Mouse (Mus musculus) CH12.LX (cell line): Measurements from ENCODE around the gene Xpr1. TPM values are rescaled to one million over a fixed set of nuclear protein-coding genes. Genes with fewer than 3 reads are reported as not detected.

ENCODE experiments used
- DNase-seq: peaks from one replicate; pipeline ENCODE4 v3.0.0-alpha.2; 2013; ENCODE audit errors: extremely low read depth
- H3K27ac ChIP-seq: 2 replicates; pipeline ENCODE4 v1.5.1; 2012; ENCODE audit warnings: low read depth, mild to moderate bottlenecking, control low read depth, moderate library complexity; ENCODE audit not compliant: insufficient read depth
- H3K27me3 ChIP-seq: replicated peaks from 2 replicates; pipeline ENCODE3; 2012; ENCODE audit warnings: inconsistent platforms
- H3K36me3 ChIP-seq, 2 experiments: replicated peaks in 1 of 2; 2 replicates each; pipeline versions ENCODE3 to v1.6.1; 2012; ENCODE audit warnings: inconsistent platforms in 1 of 2, low read length in 1 of 2, mild to moderate bottlenecking in 1 of 2, mixed read lengths in 1 of 2, moderate library complexity in 1 of 2; ENCODE audit not compliant: control insufficient read depth in 1 of 2, insufficient read depth in 1 of 2
- H3K4me1 ChIP-seq, 2 experiments: 2 replicates each; pipeline ENCODE4 v1.6.1; 2012; ENCODE audit warnings: inconsistent platforms in 1 of 2, moderate library complexity in 1 of 2; ENCODE audit not compliant: insufficient read depth in 2 of 2, control insufficient read depth in 1 of 2
- H3K4me2 ChIP-seq: 2 replicates; pipeline ENCODE4 v1.6.1; 2012; ENCODE audit warnings: low read depth, mild to moderate bottlenecking, control low read depth; ENCODE audit not compliant: poor library complexity, insufficient read depth, severe bottlenecking
- H3K4me3 ChIP-seq, 3 experiments: fragments of 150-350 bp in 1 of 3; sonication (generic) in 1 of 3; replicated peaks in 1 of 3; 2 replicates each; pipeline versions ENCODE3 to v1.5.1; 2011 to 2012; ENCODE audit warnings: low read depth in 2 of 3, low read length in 2 of 3, mild to moderate bottlenecking in 2 of 3, moderate library complexity in 2 of 3, control low read depth in 1 of 3, improper control_type of control experiment in 1 of 3, inconsistent platforms in 1 of 3, mixed read lengths in 1 of 3; ENCODE audit not compliant: poor library complexity in 1 of 3
- H3K79me2 ChIP-seq: replicated peaks from 2 replicates; pipeline ENCODE4 v1.6.1; 2012; ENCODE audit warnings: mild to moderate bottlenecking, moderate library complexity; ENCODE audit not compliant: control insufficient read depth, poor library complexity, insufficient read depth, severe bottlenecking; ENCODE audit errors: extremely low read depth
- H3K9ac ChIP-seq: 2 replicates; pipeline ENCODE4 v1.6.1; 2012; ENCODE audit warnings: low read depth, mild to moderate bottlenecking, control low read depth, moderate library complexity; ENCODE audit not compliant: insufficient read depth
- H3K9me3 ChIP-seq: replicated peaks from 2 replicates; pipeline ENCODE3; 2012; ENCODE audit warnings: low read length, inconsistent platforms, mixed read lengths
- BHLHE40 ChIP-seq: IDR thresholded peaks from 2 replicates; pipeline ENCODE4 v1.6.1; 2011; ENCODE audit warnings: mild to moderate bottlenecking, low read depth, low read length, improper control_type of control experiment
- EP300 ChIP-seq: IDR thresholded peaks from 2 replicates; pipeline ENCODE4 v1.6.1; 2011; ENCODE audit warnings: low read length, improper control_type of control experiment
- ETS1 ChIP-seq: conservative IDR thresholded peaks from 2 replicates; pipeline ENCODE4 v1.6.1; 2012; ENCODE audit warnings: low read depth, mild to moderate bottlenecking, inconsistent platforms, low read length, improper control_type of control experiment, moderate library complexity
- JUN ChIP-seq: IDR thresholded peaks from 2 replicates; pipeline ENCODE4 v1.6.1; 2011; ENCODE audit warnings: low read depth, mild to moderate bottlenecking, low read length, improper control_type of control experiment, moderate library complexity; ENCODE audit not compliant: insufficient read depth
- MAFK ChIP-seq: IDR thresholded peaks from 2 replicates; pipeline ENCODE4 v1.6.1; 2011; ENCODE audit warnings: low read length, improper control_type of control experiment; ENCODE audit not compliant: insufficient replicate concordance
- MXI1 ChIP-seq: IDR thresholded peaks from 2 replicates; pipeline ENCODE4 v1.6.1; 2011; ENCODE audit warnings: mild to moderate bottlenecking, low read depth, low read length, improper control_type of control experiment
- NELFE ChIP-seq: IDR thresholded peaks from 2 replicates; pipeline ENCODE4 v1.6.1; 2011; ENCODE audit warnings: low read depth, low read length, improper control_type of control experiment
- PAX5 ChIP-seq: IDR thresholded peaks from 2 replicates; pipeline ENCODE4 v1.6.1; 2012; ENCODE audit warnings: low read length, inconsistent platforms, mixed read lengths
- RAD21 ChIP-seq: IDR thresholded peaks from 2 replicates; pipeline ENCODE4 v1.6.1; 2011; ENCODE audit warnings: low read depth, mild to moderate bottlenecking, low read length, improper control_type of control experiment, moderate library complexity
- SIN3A ChIP-seq: IDR thresholded peaks from 2 replicates; pipeline ENCODE4 v1.6.1; 2012; ENCODE audit warnings: low read length, improper control_type of control experiment, inconsistent platforms
- SMC3 ChIP-seq: IDR thresholded peaks from 2 replicates; pipeline ENCODE4 v1.6.1; 2011; ENCODE audit warnings: low read depth, low read length, improper control_type of control experiment
- TBP ChIP-seq: conservative IDR thresholded peaks from 2 replicates; pipeline ENCODE4 v1.6.1; 2011; ENCODE audit warnings: low read depth, low read length, improper control_type of control experiment
- ZMIZ1 ChIP-seq: IDR thresholded peaks from 2 replicates; pipeline ENCODE4 v1.6.1; 2012; ENCODE audit warnings: low read depth, mild to moderate bottlenecking, inconsistent platforms, low read length, improper control_type of control experiment
- dilution Hi-C: fragments of 300-500 bp; cut with MboI; formaldehyde crosslinking; loops from 2 replicates; pipeline ENCODE4 v1.14.3; 2020; ENCODE audit warnings: low sequenced_read_pairs; ENCODE audit not compliant: extremely low pct_unique_long_range_greater_than_20kb, extremely low pct_ligation_motif_present
- in situ Hi-C: fragments of 300-500 bp; cut with MboI; formaldehyde crosslinking; loops from 3 replicates; pipeline ENCODE4 v1.14.3; 2019; ENCODE audit warnings: low sequenced_read_pairs, low pct_ligation_motif_present, low pct_unique_long_range_greater_than_20kb, mixed read lengths
- polyA plus RNA-seq: library from polyadenylated mRNA; unstranded; fragments of >175 nt; gene quantifications from 2 replicates; pipeline ENCODE4 v1.2.1, GENCODE M21; 2012; ENCODE audit warnings: low read depth; ENCODE audit not compliant: insufficient read length
- total RNA-seq, 2 experiments: library from RNA; depleted of rRNA; stranded (reverse); fragments of 300-350 nt in 1 of 2; fragments of >200 nt in 1 of 2; gene quantifications; 2 replicates each; pipeline ENCODE4 v1.2.3; 2012 to 2014

Xpr1 gene
- total and polyA plus RNA-seq, 3 experiments: 7.7 to 13.1 (median 9.6) TPM

GRCm38 (mm10) chr1:155391537-155391936 is 25.7 kb downstream of the Xpr1 start:
- in situ Hi-C loops (no loop called here), dilution Hi-C loops (no loop called here)
- no peak for TF ChIP-seq ETS1
- Histone ChIP-seq H3K27ac (no peak overlapping the region), H3K4me1 (peaks cover 0 to 24% of the 10 kb centered on the region in 2 experiments; a peak in 2 of 4 replicates), H3K36me3 (peaks cover 0 to 4% of the 10 kb centered on the region in 2 experiments), H3K27me3 (no peaks in the 10 kb centered on the region), H3K9me3 (no peaks in the 10 kb centered on the region), H3K4me2 (no peak overlapping the region), H3K4me3 (no peak overlapping the region), H3K9ac (no peak overlapping the region), H3K79me2 (no peaks in the 10 kb centered on the region)
- DNase-seq: no peak

GRCm38 (mm10) chr1:155388418-155388817 is 28.8 kb downstream of the Xpr1 start:
- no peak for DNase-seq
- Histone ChIP-seq H3K9me3 (no peaks in the 10 kb centered on the region), H3K4me1 (peaks cover 0 to 24% of the 10 kb centered on the region in 2 experiments; a peak in 2 of 4 replicates)

GRCm38 (mm10) chr1:155386551-155386950 is 30.7 kb downstream of the Xpr1 start:
- Histone ChIP-seq H3K27ac (no peak overlapping the region), H3K79me2 (no peaks in the 10 kb centered on the region), H3K27me3 (no peaks in the 10 kb centered on the region), H3K36me3 (peaks cover 0 to 4% of the 10 kb centered on the region in 2 experiments), H3K4me1 (peaks cover 0 to 22% of the 10 kb centered on the region in 2 experiments; a peak in 2 of 4 replicates), H3K4me2 (no peak overlapping the region), H3K9me3 (no peaks in the 10 kb centered on the region), H3K4me3 (no peak overlapping the region)
- DNase-seq: no peak
- in situ Hi-C loops (no loop called here), dilution Hi-C loops (no loop called here)
- TF ChIP-seq PAX5 (no peak), ZMIZ1 (no peak), RAD21 (no peak), EP300 (no peak), TBP (no peak), NELFE (no peak), SMC3 (no peak)
- TF ChIP-seq, all 38 proteins: peak for 0
- H3K9ac ChIP-seq: no peak overlapping the region

More at GRCm38 (mm10) chr1:155388418-155388817, 28.8 kb downstream of the Xpr1 start:
- Histone ChIP-seq H3K36me3 (peaks cover 0 to 4% of the 10 kb centered on the region in 2 experiments), H3K27ac (no peak overlapping the region), H3K4me2 (no peak overlapping the region), H3K79me2 (no peaks in the 10 kb centered on the region), H3K4me3 (no peak overlapping the region), H3K27me3 (no peaks in the 10 kb centered on the region), H3K9ac (no peak overlapping the region)
- TF ChIP-seq PAX5 (no peak), NELFE (no peak), MAFK (no peak), JUN (no peak), MXI1 (no peak), SIN3A (no peak), ZMIZ1 (no peak), BHLHE40 (no peak)
- dilution Hi-C loops (no loop called here), in situ Hi-C loops (no loop called here)
